Mouse (Mus musculus): ENCODE measurements around the gene A630023A22Rik. TPM values are rescaled to one million over a fixed set of nuclear protein-coding genes. Genes with fewer than 3 reads are reported as not detected.

The A630023A22Rik gene
- polyA plus RNA-seq, 1 experiment = not detected

GRCm38 (mm10) chr14:34071665-34072064 is 30.9 kb downstream of the A630023A22Rik start:
- no peaks in the 10 kb centered on the region for H3K36me3 ChIP-seq (ENCODE audit: control insufficient read depth, insufficient read depth, low read length)
- H3K4me3 ChIP-seq (ENCODE audit: extremely low read depth, insufficient read depth, insufficient read length) = no peak overlapping the region
- no peaks in the 10 kb centered on the region for H3K27me3 ChIP-seq (ENCODE audit: control insufficient read depth, insufficient read depth, low read length)
- H3K4me1 ChIP-seq (ENCODE audit: control insufficient read depth, insufficient read depth, insufficient read length) = no peaks in the 10 kb centered on the region
- H3K27ac ChIP-seq (ENCODE audit: insufficient read depth, low read length) = no peak overlapping the region
- DNase-seq (ENCODE audit: low read depth in 1 of 2, low spot score in 2 of 2) = no peak
- 82% methylated on average over 6 of the region's 6 CpGs for WGBS
- no peak for TF ChIP-seq CTCF (IDR thresholded peaks at IDR 0.05; ENCODE audit: extremely low read depth, insufficient read depth, insufficient read length, insufficient replicate concordance)
- no peak for TF ChIP-seq POLR2A (IDR thresholded peaks at IDR 0.05; ENCODE audit: low read depth, low read length)

GRCm38 (mm10) chr14:34052516-34052915 is 50.0 kb downstream of the A630023A22Rik start, which contains the start of gene Antxrl:
TSS of gene Antxrl (plus strand) at chr14:34052707.
- Histone ChIP-seq H3K27me3 (ENCODE audit: control insufficient read depth, insufficient read depth, low read length) (no peaks in the 10 kb centered on the region), H3K27ac (ENCODE audit: insufficient read depth, low read length) (no peak within 1 kb of the TSS)
- WGBS = 92% methylated on average over 6 of the region's 6 CpGs

DNA sequence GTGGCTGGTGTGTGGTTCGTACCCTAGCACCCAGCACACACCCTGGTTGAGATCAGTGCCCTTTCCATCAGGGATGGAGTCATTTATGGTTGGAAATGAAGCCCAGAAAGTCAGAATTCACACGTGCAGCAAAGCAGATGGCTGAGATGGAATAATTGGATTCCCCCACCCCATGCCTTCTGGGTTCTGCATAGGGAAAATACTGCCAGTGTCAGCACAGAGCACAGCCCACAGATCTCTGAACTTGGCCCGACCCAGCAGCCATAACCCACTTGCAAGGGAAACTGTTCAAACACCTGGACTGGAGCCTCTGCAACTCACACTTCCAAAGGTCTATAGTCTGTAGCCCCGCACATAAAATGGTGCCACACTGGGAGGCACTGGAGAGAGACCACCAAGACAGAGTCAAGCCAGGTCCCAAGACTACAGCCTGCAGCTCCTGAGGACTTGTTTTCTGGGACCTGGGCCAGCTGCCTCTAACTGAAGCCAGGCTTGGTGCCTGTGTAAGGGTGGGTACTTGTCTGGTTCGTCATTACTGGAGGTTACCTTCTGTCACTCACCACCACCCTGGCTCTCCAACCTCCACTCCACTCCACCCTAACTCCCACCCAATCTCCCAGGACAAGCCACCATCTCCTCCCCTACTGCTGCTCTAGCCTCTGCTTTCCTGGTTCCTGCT is 52.3 kb downstream of the A630023A22Rik start:
- no peaks in the 10 kb centered on the region for H3K27me3 ChIP-seq (ENCODE audit: control insufficient read depth, insufficient read depth, low read length)
- no peak overlapping the region for H3K4me3 ChIP-seq (ENCODE audit: extremely low read depth, insufficient read depth, insufficient read length)
- no peaks in the 10 kb centered on the region for H3K36me3 ChIP-seq (ENCODE audit: control insufficient read depth, insufficient read depth, low read length)
- 80% methylated on average over 5 of the region's 5 CpGs for WGBS
- no peak overlapping the region for H3K27ac ChIP-seq (ENCODE audit: insufficient read depth, low read length)
- no peak for TF ChIP-seq CTCF (IDR thresholded peaks at IDR 0.05; ENCODE audit: extremely low read depth, insufficient read depth, insufficient read length, insufficient replicate concordance)
- TF ChIP-seq POLR2A (IDR thresholded peaks at IDR 0.05; ENCODE audit: low read depth, low read length) = no peak
- no peak for DNase-seq (ENCODE audit: low read depth in 1 of 2, low spot score in 2 of 2)
- H3K4me1 ChIP-seq (ENCODE audit: control insufficient read depth, insufficient read depth, insufficient read length) = no peaks in the 10 kb centered on the region

More at GRCm38 (mm10) chr14:34052516-34052915, 50.0 kb downstream of the A630023A22Rik start, which contains the start of gene Antxrl:
- H3K4me3 ChIP-seq (ENCODE audit: extremely low read depth, insufficient read depth, insufficient read length) = no peak within 1 kb of the TSS
- H3K4me1 ChIP-seq (ENCODE audit: control insufficient read depth, insufficient read depth, insufficient read length) = no peaks in the 10 kb centered on the region
- TF ChIP-seq POLR2A (IDR thresholded peaks at IDR 0.05; ENCODE audit: low read depth, low read length) (no peak), CTCF (IDR thresholded peaks at IDR 0.05; ENCODE audit: extremely low read depth, insufficient read depth, insufficient read length, insufficient replicate concordance) (no peak)
- DNase-seq (ENCODE audit: low read depth in 1 of 2, low spot score in 2 of 2) = no peak
- H3K36me3 ChIP-seq (ENCODE audit: control insufficient read depth, insufficient read depth, low read length) = no peaks in the 10 kb centered on the region

DNA sequence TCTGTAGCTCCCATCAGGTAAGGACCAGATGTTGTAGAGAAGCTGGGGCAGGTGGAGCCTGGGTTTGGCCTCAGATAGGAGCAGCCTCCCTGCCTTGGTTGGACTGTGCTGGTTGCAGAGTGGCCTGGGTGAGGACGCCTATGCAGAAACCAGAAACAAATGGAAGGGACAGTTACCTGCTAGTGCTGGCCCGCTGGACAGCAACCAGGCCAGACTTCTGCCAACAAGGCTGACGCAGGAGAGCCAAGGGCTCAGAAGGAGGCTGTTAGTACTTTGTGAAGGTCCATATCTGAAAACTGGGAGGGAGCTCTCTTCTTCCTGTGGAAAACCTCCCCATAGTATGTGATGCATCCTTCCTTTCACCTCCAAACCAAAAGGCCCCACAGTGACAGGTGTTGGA is 59.2 kb downstream of the A630023A22Rik start:
- TF ChIP-seq POLR2A (IDR thresholded peaks at IDR 0.05; ENCODE audit: low read depth, low read length) = no peak
- no peak for TF ChIP-seq CTCF (IDR thresholded peaks at IDR 0.05; ENCODE audit: extremely low read depth, insufficient read depth, insufficient read length, insufficient replicate concordance)
- no peak for DNase-seq (ENCODE audit: low read depth in 1 of 2, low spot score in 2 of 2)
- Histone ChIP-seq H3K4me3 (ENCODE audit: extremely low read depth, insufficient read depth, insufficient read length) (no peak overlapping the region), H3K27ac (ENCODE audit: insufficient read depth, low read length) (no peak overlapping the region), H3K4me1 (ENCODE audit: control insufficient read depth, insufficient read depth, insufficient read length) (no peaks in the 10 kb centered on the region), H3K27me3 (ENCODE audit: control insufficient read depth, insufficient read depth, low read length) (no peaks in the 10 kb centered on the region), H3K36me3 (ENCODE audit: control insufficient read depth, insufficient read depth, low read length) (no peaks in the 10 kb centered on the region)
- 83% methylated on average over 3 of the region's 3 CpGs for WGBS

GRCm38 (mm10) chr14:34041241-34041640 is 61.3 kb downstream of the A630023A22Rik start:
- WGBS = 78% methylated on average over 4 of the region's 4 CpGs
- TF ChIP-seq POLR2A (IDR thresholded peaks at IDR 0.05; ENCODE audit: low read depth, low read length) = no peak
- TF ChIP-seq CTCF (IDR thresholded peaks at IDR 0.05; ENCODE audit: extremely low read depth, insufficient read depth, insufficient read length, insufficient replicate concordance) = no peak
- DNase-seq (ENCODE audit: low read depth in 1 of 2, low spot score in 2 of 2) = no peak
- no peak overlapping the region for H3K4me3 ChIP-seq (ENCODE audit: extremely low read depth, insufficient read depth, insufficient read length)
- no peaks in the 10 kb centered on the region for H3K4me1 ChIP-seq (ENCODE audit: control insufficient read depth, insufficient read depth, insufficient read length)
- H3K36me3 ChIP-seq (ENCODE audit: control insufficient read depth, insufficient read depth, low read length) = no peaks in the 10 kb centered on the region
- H3K27me3 ChIP-seq (ENCODE audit: control insufficient read depth, insufficient read depth, low read length) = no peaks in the 10 kb centered on the region
- H3K27ac ChIP-seq (ENCODE audit: insufficient read depth, low read length) = no peak overlapping the region

DNA sequence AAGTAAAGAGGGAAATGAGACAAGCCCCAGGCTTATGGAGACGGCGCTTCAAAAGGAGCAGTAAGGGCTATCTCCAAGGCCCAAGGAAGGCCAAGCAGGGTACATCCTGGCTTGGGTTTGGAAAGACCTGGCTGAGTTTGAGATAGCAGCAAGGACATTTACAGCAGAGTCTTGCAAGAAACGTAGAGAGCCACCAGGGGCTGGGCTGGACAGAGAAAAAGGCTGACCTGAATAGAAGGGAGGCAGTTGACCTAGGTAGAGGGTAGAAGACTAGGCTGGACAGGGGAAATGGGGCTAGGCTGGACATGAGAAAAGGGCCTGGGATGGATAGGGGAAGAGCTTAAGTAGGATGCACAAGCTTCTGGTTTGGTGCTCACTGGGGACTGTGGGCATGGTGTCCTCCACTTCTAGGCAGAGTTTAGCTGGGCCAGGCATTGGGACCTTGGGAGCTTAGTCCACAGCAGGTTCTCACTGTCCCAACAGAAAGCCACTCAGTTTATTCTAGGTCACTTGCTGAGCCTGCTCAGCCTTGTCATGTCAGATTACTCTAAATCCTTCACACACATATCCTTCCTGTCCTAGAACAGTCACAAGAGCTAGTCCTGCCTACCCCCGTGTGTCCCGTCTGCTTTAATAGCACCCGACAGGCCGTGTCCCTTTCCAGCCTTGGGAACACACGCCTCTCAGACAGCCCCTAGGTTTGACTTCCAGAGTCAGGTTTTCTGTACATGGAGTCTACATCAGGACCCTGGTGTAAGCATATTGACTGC is 68.5 kb downstream of the A630023A22Rik start:
- no peaks in the 10 kb centered on the region for H3K27me3 ChIP-seq (ENCODE audit: control insufficient read depth, insufficient read depth, low read length)
- TF ChIP-seq CTCF (IDR thresholded peaks at IDR 0.05; ENCODE audit: extremely low read depth, insufficient read depth, insufficient read length, insufficient replicate concordance) (no peak), POLR2A (IDR thresholded peaks at IDR 0.05; ENCODE audit: low read depth, low read length) (no peak)
- no peak overlapping the region for H3K4me3 ChIP-seq (ENCODE audit: extremely low read depth, insufficient read depth, insufficient read length)
- no peak for DNase-seq (ENCODE audit: low read depth in 1 of 2, low spot score in 2 of 2)
- no peaks in the 10 kb centered on the region for H3K4me1 ChIP-seq (ENCODE audit: control insufficient read depth, insufficient read depth, insufficient read length)
- 88% methylated on average over 8 of the region's 8 CpGs for WGBS
- no peak overlapping the region for H3K27ac ChIP-seq (ENCODE audit: insufficient read depth, low read length)
- no peaks in the 10 kb centered on the region for H3K36me3 ChIP-seq (ENCODE audit: control insufficient read depth, insufficient read depth, low read length)
